Mouse (Mus musculus) monocyte, adult 2 months (primary cell): Measurements from ENCODE around the gene Rabl2.

Experiments
- DNase-seq, 2 experiments: peaks; one replicate each; pipeline ENCODE4 v3.0.0; 2022; ENCODE audit warnings: low spot score in 2 of 2, low read depth in 1 of 2

Rabl2 gene

GRCm38 (mm10) chr15:89591723-89592455, at the start of gene Rabl2:
Rabl2 (minus strand) TSS chr15:89591923.
- peak; percentile 43 to 67 for DNase-seq

- no peak for DNase-seq
These were observed 31.9 kb upstream of the Rabl2 start for GRCm38 (mm10) chr15:89623626-89623959.

GRCm38 (mm10) chr15:89622959-89623625, 31.4 kb upstream of the Rabl2 start:
- DNase-seq = no peak

- no peak for DNase-seq
These were observed 30.7 kb upstream of the Rabl2 start for GRCm38 (mm10) chr15:89622312-89622958.

GRCm38 (mm10) chr15:89607888-89608287, 16.2 kb upstream of the Rabl2 start:
- no peak for DNase-seq

- no peak for DNase-seq
These were observed 15.8 kb upstream of the Rabl2 start for GRCm38 (mm10) chr15:89607480-89607879.

GRCm38 (mm10) chr15:89605822-89606570, 14.3 kb upstream of the Rabl2 start:
- DNase-seq = no peak

GRCm38 (mm10) chr15:89592548-89592947, 825 bp upstream of the Rabl2 start:
- no peak for DNase-seq

- no peak for DNase-seq
These were observed 406 bp downstream of the Rabl2 start for GRCm38 (mm10) chr15:89591317-89591716.

GRCm38 (mm10) chr15:89589146-89589545, 2.6 kb downstream of the Rabl2 start:
- no peak for DNase-seq

GRCm38 (mm10) chr15:89585631-89586030, 6.1 kb downstream of the Rabl2 start:
- no peak for DNase-seq

- DNase-seq = no peak
These were observed 6.6 kb downstream of the Rabl2 start for GRCm38 (mm10) chr15:89585101-89585500.

- no peak for DNase-seq
These were observed 9.2 kb downstream of the Rabl2 start for GRCm38 (mm10) chr15:89582494-89582893.

GRCm38 (mm10) chr15:89572147-89572546, 19.6 kb downstream of the Rabl2 start:
- no peak for DNase-seq

GRCm38 (mm10) chr15:89568114-89568513, 23.6 kb downstream of the Rabl2 start, which contains the start of gene Acr:
Acr (plus strand) TSS chr15:89568326.
- DNase-seq = no peak

GRCm38 (mm10) chr15:89559202-89559731, 32.5 kb downstream of the Rabl2 start:
- no peak for DNase-seq

- no peak for DNase-seq
These were observed 33.7 kb downstream of the Rabl2 start for GRCm38 (mm10) chr15:89557996-89558390.

GRCm38 (mm10) chr15:89557179-89557995, 34.3 kb downstream of the Rabl2 start:
- no peak for DNase-seq

GRCm38 (mm10) chr15:89556401-89557178, 35.1 kb downstream of the Rabl2 start:
- DNase-seq = no peak

- DNase-seq = no peak
These were observed 36.1 kb downstream of the Rabl2 start for GRCm38 (mm10) chr15:89555591-89555990.
